Mouse (Mus musculus) midbrain, embryonic 12.5 days (tissue): Measurements from ENCODE around the gene Slc39a11. TPM values are rescaled to one million over a fixed set of nuclear protein-coding genes. Genes with fewer than 3 reads are reported as not detected.

Experiments used
- ATAC-seq: fragments of 200-750 bp; cut with Nextera tagmentation; 2 replicates; pipeline ENCODE4 v1.8.0; 2017; ENCODE audit warnings: low read depth, moderate TSS enrichment, moderate library complexity; ENCODE audit not compliant: low FRiP score
- H3K27ac ChIP-seq: fragments of 300-500 bp; sonication (generic); replicated peaks from 2 replicates; pipeline ENCODE4 v1.5.1; 2016; ENCODE audit warnings: mild to moderate bottlenecking
- H3K27me3 ChIP-seq: fragments of 300-500 bp; sonication (generic); 2 replicates; pipeline ENCODE4 v1.6.1; 2016; ENCODE audit warnings: mild to moderate bottlenecking
- H3K36me3 ChIP-seq: fragments of 300-500 bp; sonication (generic); 2 replicates; pipeline ENCODE4 v1.6.1; 2016
- H3K4me1 ChIP-seq: fragments of 300-500 bp; sonication (generic); 2 replicates; pipeline ENCODE4 v1.6.1; 2016
- H3K4me2 ChIP-seq: fragments of 300-500 bp; sonication (generic); replicated peaks from 2 replicates; pipeline ENCODE4 v1.6.1; 2016; ENCODE audit warnings: mild to moderate bottlenecking, moderate library complexity
- H3K4me3 ChIP-seq: fragments of 300-500 bp; sonication (generic); 2 replicates; pipeline ENCODE4 v1.5.1; 2016; ENCODE audit warnings: mild to moderate bottlenecking
- H3K9ac ChIP-seq: fragments of 300-500 bp; sonication (generic); replicated peaks from 2 replicates; pipeline ENCODE4 v1.6.1; 2016; ENCODE audit warnings: mild to moderate bottlenecking, moderate library complexity
- H3K9me3 ChIP-seq: fragments of 300-500 bp; sonication (generic); 2 replicates; pipeline ENCODE4 v1.6.1; 2016; ENCODE audit warnings: mild to moderate bottlenecking
- WGBS: fragments of 180-500 bp; shearing (Covaris S2); methylation state at CpG from one replicate; pipeline ENCODE4 v1.1.7; 2016; 5-methylcytosine and 5-hydroxymethylcytosine counted together
- polyA plus RNA-seq: library from polyadenylated mRNA; unstranded; fragments of >200 nt; fragmentation: Nextera tagmentation; extraction: Ambion mirVana; gene quantifications from 2 replicates; pipeline ENCODE4 v1.2.1, GENCODE M21; 2016

Slc39a11 gene
- polyA plus RNA-seq, 1 experiment from 2014 or later = 26.1 TPM

GRCm38 (mm10) chr11:113651206-113651906 lies 1.5 kb upstream of the Slc39a11 start:
- Histone ChIP-seq H3K9me3 (no peaks in the 10 kb centered on the region), H3K9ac (no peak overlapping the region), H3K27ac (peak overlapping the region; percentile 92), H3K27me3 (peaks cover 8% of the 10 kb centered on the region), H3K36me3 (peaks cover 48% of the 10 kb centered on the region), H3K4me2 (peak overlapping the region; percentile 73), H3K4me1 (peaks cover 33% of the 10 kb centered on the region), H3K4me3 (no peak overlapping the region)
- WGBS = 69% methylated on average over 22 of the region's 22 CpGs
- no peak for ATAC-seq

- peak within 1 kb of the TSS; percentile 90 for H3K9ac ChIP-seq
- peaks cover 33% of the 10 kb centered on the region for H3K4me1 ChIP-seq
- no peak; the same call in 1 of the 2 replicates for ATAC-seq
- peak within 1 kb of the TSS; percentile 92 for H3K27ac ChIP-seq
- peak within 1 kb of the TSS; percentile 96 for H3K4me3 ChIP-seq
- 41% methylated on average over 26 of the region's 26 CpGs for WGBS
- peak within 1 kb of the TSS; percentile 73 for H3K4me2 ChIP-seq
- H3K9me3 ChIP-seq = no peaks in the 10 kb centered on the region
- peaks cover 19% of the 10 kb centered on the region for H3K27me3 ChIP-seq
- peaks cover 23% of the 10 kb centered on the region for H3K36me3 ChIP-seq
These were observed 1.1 kb downstream of the Slc39a11 start, which contains the start of gene Cog1 for GRCm38 (mm10) chr11:113648690-113649352. Gene Cog1, plus strand, starts transcription at chr11:113649169.

- Histone ChIP-seq H3K27ac (no peak overlapping the region), H3K4me1 (peaks cover 33% of the 10 kb centered on the region), H3K36me3 (peaks cover 16% of the 10 kb centered on the region), H3K9me3 (no peaks in the 10 kb centered on the region), H3K4me2 (peak overlapping the region; percentile 73), H3K27me3 (peaks cover 23% of the 10 kb centered on the region), H3K4me3 (no peak overlapping the region), H3K9ac (no peak overlapping the region)
- 2% methylated on average over 15 of the region's 15 CpGs for WGBS
- no peak for ATAC-seq
These were observed 1.7 kb downstream of the Slc39a11 start for GRCm38 (mm10) chr11:113648152-113648551.

GRCm38 (mm10) chr11:113645181-113645580 lies 4.7 kb downstream of the Slc39a11 start:
- no peak for ATAC-seq
- Histone ChIP-seq H3K36me3 (no peaks in the 10 kb centered on the region), H3K4me1 (peaks cover 16% of the 10 kb centered on the region), H3K4me3 (no peak overlapping the region), H3K27ac (no peak overlapping the region), H3K27me3 (peaks cover 24% of the 10 kb centered on the region), H3K9me3 (0 out of 2 replicates have a peak, but pooled peaks cover under 1% of the 10 kb centered on the region), H3K4me2 (no peak overlapping the region), H3K9ac (no peak overlapping the region)
- WGBS = 85% methylated on average over 3 of the region's 3 CpGs

GRCm38 (mm10) chr11:113638680-113639079 lies 11.2 kb downstream of the Slc39a11 start:
- Histone ChIP-seq H3K4me3 (no peak overlapping the region), H3K4me2 (no peak overlapping the region), H3K4me1 (no peaks in the 10 kb centered on the region), H3K9me3 (0 out of 2 replicates have a peak, but pooled peaks cover 8% of the 10 kb centered on the region), H3K9ac (no peak overlapping the region), H3K27me3 (peaks cover 6% of the 10 kb centered on the region; the same call in 1 of the 2 replicates), H3K27ac (no peak overlapping the region), H3K36me3 (no peaks in the 10 kb centered on the region)
- ATAC-seq = no peak
- WGBS = 95% methylated on average over 12 of the region's 12 CpGs

- ATAC-seq = no peak
- Histone ChIP-seq H3K4me2 (no peak overlapping the region), H3K4me3 (no peak overlapping the region), H3K27ac (no peak overlapping the region), H3K27me3 (no peaks in the 10 kb centered on the region), H3K36me3 (no peaks in the 10 kb centered on the region), H3K9me3 (0 out of 2 replicates have a peak, but pooled peaks cover 4% of the 10 kb centered on the region), H3K9ac (no peak overlapping the region), H3K4me1 (no peaks in the 10 kb centered on the region)
- 70% methylated on average over 10 of the region's 10 CpGs for WGBS
These were observed 15.2 kb downstream of the Slc39a11 start for GRCm38 (mm10) chr11:113634699-113635121.

GRCm38 (mm10) chr11:113633398-113633797 lies 16.5 kb downstream of the Slc39a11 start:
- H3K4me2 ChIP-seq = no peak overlapping the region
- 82% methylated on average over 5 of the region's 5 CpGs for WGBS
- no peaks in the 10 kb centered on the region for H3K4me1 ChIP-seq
- H3K4me3 ChIP-seq = no peak overlapping the region
- H3K9me3 ChIP-seq = 0 out of 2 replicates have a peak, but pooled peaks cover under 1% of the 10 kb centered on the region
- H3K27ac ChIP-seq = no peak overlapping the region
- H3K36me3 ChIP-seq = no peaks in the 10 kb centered on the region
- no peak for ATAC-seq
- no peak overlapping the region for H3K9ac ChIP-seq
- no peaks in the 10 kb centered on the region for H3K27me3 ChIP-seq

- Histone ChIP-seq H3K27me3 (no peaks in the 10 kb centered on the region), H3K4me2 (no peak overlapping the region), H3K9me3 (no peaks in the 10 kb centered on the region), H3K9ac (no peak overlapping the region), H3K4me3 (no peak overlapping the region), H3K36me3 (no peaks in the 10 kb centered on the region), H3K27ac (no peak overlapping the region), H3K4me1 (no peaks in the 10 kb centered on the region)
- no peak for ATAC-seq
- 80% methylated on average over 7 of the region's 7 CpGs for WGBS
These were observed 17.6 kb downstream of the Slc39a11 start for GRCm38 (mm10) chr11:113632303-113632702.

GRCm38 (mm10) chr11:113631862-113632261 lies 18.0 kb downstream of the Slc39a11 start:
- Histone ChIP-seq H3K4me3 (no peak overlapping the region), H3K9ac (no peak overlapping the region), H3K9me3 (no peaks in the 10 kb centered on the region), H3K4me1 (no peaks in the 10 kb centered on the region), H3K27ac (no peak overlapping the region), H3K36me3 (no peaks in the 10 kb centered on the region), H3K27me3 (no peaks in the 10 kb centered on the region), H3K4me2 (no peak overlapping the region)
- 82% methylated on average over 8 of the region's 8 CpGs for WGBS
- no peak for ATAC-seq

GRCm38 (mm10) chr11:113631302-113631701 lies 18.6 kb downstream of the Slc39a11 start:
- Histone ChIP-seq H3K36me3 (no peaks in the 10 kb centered on the region), H3K27ac (no peak overlapping the region), H3K27me3 (no peaks in the 10 kb centered on the region), H3K9ac (no peak overlapping the region), H3K4me2 (no peak overlapping the region), H3K4me3 (no peak overlapping the region), H3K4me1 (no peaks in the 10 kb centered on the region), H3K9me3 (no peaks in the 10 kb centered on the region)
- WGBS = 91% methylated on average over 8 of the region's 8 CpGs
- ATAC-seq = no peak

- Histone ChIP-seq H3K4me3 (no peak overlapping the region), H3K36me3 (no peaks in the 10 kb centered on the region), H3K9me3 (no peaks in the 10 kb centered on the region), H3K27ac (no peak overlapping the region), H3K9ac (no peak overlapping the region), H3K4me1 (no peaks in the 10 kb centered on the region), H3K4me2 (no peak overlapping the region), H3K27me3 (no peaks in the 10 kb centered on the region)
- WGBS = 63% methylated on average over 7 of the region's 7 CpGs
- ATAC-seq = no peak
These were observed 19.2 kb downstream of the Slc39a11 start for GRCm38 (mm10) chr11:113630642-113631041.

GRCm38 (mm10) chr11:113627785-113628184 lies 22.1 kb downstream of the Slc39a11 start:
- Histone ChIP-seq H3K36me3 (peaks cover 13% of the 10 kb centered on the region), H3K4me2 (no peak overlapping the region), H3K9me3 (no peaks in the 10 kb centered on the region), H3K27me3 (peaks cover 8% of the 10 kb centered on the region; the same call in 1 of the 2 replicates), H3K4me3 (no peak overlapping the region), H3K4me1 (no peaks in the 10 kb centered on the region), H3K27ac (no peak overlapping the region), H3K9ac (no peak overlapping the region)
- WGBS = 54% methylated on average over 4 of the region's 4 CpGs
- no peak for ATAC-seq
